Comparison of ENCODE assay signal across 9 mouse cellular contexts in genomic region chr6:28864684-28865083, GRCm38 (mm10). TPM values are rescaled to one million over a fixed set of nuclear protein-coding genes. Genes with fewer than 3 reads are reported as not detected.
DNase-seq lines count a peak whose midpoint lies in the region; ATAC-seq and TF ChIP-seq lines count a peak whose summit lies in the region.
"Had no signal": no experiment of that assay in that cellular context is flagged by ENCODE, and none has a peak within 500 bp of the region (broad histone marks: within the 10 kb centered on the region; RNA-seq: fewer than 3 reads in every experiment).

No protein-coding gene starts in this region.

- peak; percentile 30; the same call in 1 of the 2 replicates for ATAC-seq in heart, postnatal 0 days (ENCODE audit: insufficient read depth, low read depth)
- ATAC-seq in heart, embryonic 12.5 days (ENCODE audit: insufficient number of reproducible peaks, low FRiP score) = no peak
- peak; percentile 56; the same call in 1 of the 2 replicates for ATAC-seq in forebrain, embryonic 12.5 days (ENCODE audit: low FRiP score)

- H3K9ac ChIP-seq in heart, postnatal 0 days (replicated peaks; ENCODE audit: low read depth, low read length) = no peak overlapping the region
- H3K9ac ChIP-seq in heart, embryonic 12.5 days = no peak overlapping the region
- H3K9ac ChIP-seq in forebrain, embryonic 12.5 days = no peak overlapping the region

- DNase-seq in heart, postnatal 0 days (ENCODE audit: low spot score) = no peak
- DNase-seq in adipocyte (ENCODE audit: low spot score) = peak; percentile 70
- peak; percentile 14 for DNase-seq in lung, postnatal 14 days
- DNase-seq in embryo, embryonic 10 days (ENCODE audit: low spot score) = no peak
- no peak for DNase-seq in spleen, postnatal 4 days (ENCODE audit: low spot score in 2 of 2)
- no peak for DNase-seq in spleen, postnatal 36 days (ENCODE audit: low spot score in 2 of 2)
- DNase-seq: kidney, postnatal 10 days had no signal

- no peaks in the 10 kb centered on the region for H3K9me3 ChIP-seq in heart, postnatal 0 days (replicated peaks; ENCODE audit: control insufficient read depth, low read length)
- no peaks in the 10 kb centered on the region for H3K9me3 ChIP-seq in heart, embryonic 12.5 days (replicated peaks)
- H3K9me3 ChIP-seq in forebrain, embryonic 12.5 days = no peaks in the 10 kb centered on the region

- no peaks in the 10 kb centered on the region for H3K36me3 ChIP-seq in heart, postnatal 0 days (replicated peaks; ENCODE audit: control insufficient read depth, insufficient read depth, low read length)
- no peaks in the 10 kb centered on the region for H3K36me3 ChIP-seq in heart, embryonic 12.5 days
- H3K36me3 ChIP-seq in forebrain, embryonic 12.5 days (replicated peaks) = no peaks in the 10 kb centered on the region

- no peak for TF ChIP-seq EP300 in heart, postnatal 0 days (IDR thresholded peaks at IDR 0.05; ENCODE audit: low read depth)

- no peak for TF ChIP-seq CTCF in heart, postnatal 0 days (IDR thresholded peaks at IDR 0.05; ENCODE audit: low read depth)

- no peak overlapping the region for H3K27ac ChIP-seq in heart, postnatal 0 days (ENCODE audit: low read depth)
- no peak overlapping the region for H3K27ac ChIP-seq in heart, embryonic 12.5 days (ENCODE audit: poor library complexity, severe bottlenecking)
- peak overlapping the region; percentile 43; the same call in 1 of the 2 replicates for H3K27ac ChIP-seq in forebrain, embryonic 12.5 days

- no peak overlapping the region for H3K4me3 ChIP-seq in heart, postnatal 0 days (ENCODE audit: low read depth, low read length)
- no peak overlapping the region for H3K4me3 ChIP-seq in heart, embryonic 12.5 days
- H3K4me3 ChIP-seq in forebrain, embryonic 12.5 days (replicated peaks) = no peak overlapping the region

- 58% methylated on average over 5 of the region's 5 CpGs for WGBS in heart, postnatal 0 days
- 55% methylated on average over 5 of the region's 5 CpGs for WGBS in heart, embryonic 12.5 days
- WGBS in forebrain, embryonic 12.5 days = 29% methylated on average over 5 of the region's 5 CpGs

- H3K27me3 ChIP-seq in heart, postnatal 0 days (ENCODE audit: control insufficient read depth, insufficient read depth, low read length) = no peaks in the 10 kb centered on the region
- no peaks in the 10 kb centered on the region for H3K27me3 ChIP-seq in heart, embryonic 12.5 days (replicated peaks)
- peaks cover 7% of the 10 kb centered on the region; the same call in 1 of the 2 replicates for H3K27me3 ChIP-seq in forebrain, embryonic 12.5 days

- no peak overlapping the region for H3K4me2 ChIP-seq in heart, postnatal 0 days (ENCODE audit: low read depth, low read length)
- no peak overlapping the region for H3K4me2 ChIP-seq in heart, embryonic 12.5 days
- no peak overlapping the region for H3K4me2 ChIP-seq in forebrain, embryonic 12.5 days

- H3K4me1 ChIP-seq in heart, postnatal 0 days (ENCODE audit: control insufficient read depth, insufficient read depth) = peaks cover 14% of the 10 kb centered on the region
- peaks cover 29% of the 10 kb centered on the region for H3K4me1 ChIP-seq in heart, embryonic 12.5 days (replicated peaks)
- peaks cover 37% of the 10 kb centered on the region for H3K4me1 ChIP-seq in forebrain, embryonic 12.5 days

RNA-seq across cellular contexts. Expression of gene Lrrc4, which starts 33.1 kb away (rescaled TPM):
- total RNA-seq in heart, postnatal 0 days (2014; rRNA removed; ENCODE audit: low replicate concordance) = 0.81 and 1.8 TPM in 2 replicates
- 0.05 and 0.12 TPM in 2 replicates for polyA plus RNA-seq in heart, postnatal 0 days (2015; fragmentation: Nextera tagmentation; extraction: Ambion mirVana)
- 0.51 and 0.58 TPM in 2 replicates for polyA plus RNA-seq in heart, embryonic 12.5 days (2016; fragmentation: Nextera tagmentation; extraction: Ambion mirVana)
- 3.0 and 3.1 TPM in 2 replicates for polyA plus RNA-seq in forebrain, embryonic 12.5 days (2016; fragmentation: Nextera tagmentation; extraction: Ambion mirVana)

Comparison
In these comparisons a context has a peak if more than half of its experiments do, and no peak if none do; other contexts are left out.
1. DNase-seq: peak in adipocyte (single experiment) and lung, postnatal 14 days (single experiment); none in heart, postnatal 0 days (single experiment), embryo, embryonic 10 days (single experiment), spleen, postnatal 4 days (0 of 2) and spleen, postnatal 36 days (0 of 2).